ENCODE assay signal across 14 mouse cellular contexts in the genomic region with DNA sequence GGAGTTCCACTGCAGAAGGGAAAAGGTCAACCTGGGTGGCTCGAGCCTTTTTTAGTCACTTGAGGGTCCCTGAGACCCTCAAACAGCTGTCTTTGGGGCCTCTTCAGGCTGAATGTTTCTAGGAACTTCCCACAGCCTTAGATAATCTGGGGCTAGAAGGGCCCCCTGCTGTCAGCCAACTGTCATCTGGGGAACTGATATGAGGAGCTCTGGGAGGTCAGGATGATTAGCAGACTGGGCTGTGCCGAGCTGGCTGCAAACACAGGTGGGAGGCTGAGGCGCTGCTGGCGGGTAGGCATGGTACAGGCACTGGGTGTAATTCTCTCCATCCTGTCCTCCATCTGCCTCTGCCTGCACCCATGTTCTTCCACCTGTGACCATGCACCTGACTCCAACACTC. TPM values are rescaled to one million over a fixed set of nuclear protein-coding genes. Genes with fewer than 3 reads are reported as not detected.
DNase-seq lines count a peak whose midpoint lies in the region; ATAC-seq and TF ChIP-seq lines count a peak whose summit lies in the region.
"Had no signal": no experiment of that assay in that cellular context is flagged by ENCODE, and none has a peak within 500 bp of the region (broad histone marks: within the 10 kb centered on the region; RNA-seq: fewer than 3 reads in every experiment).

No protein-coding gene starts in this region.

- TF ChIP-seq POLR2A in cerebellum, adult 2 months (IDR thresholded peaks at IDR 0.05; ENCODE audit: borderline replicate concordance, insufficient read depth, low read length), result no peak

- H3K4me1 ChIP-seq in heart, embryonic 12.5 days (replicated peaks), result peaks cover 8% of the 10 kb centered on the region
- peaks cover 64% of the 10 kb centered on the region for H3K4me1 ChIP-seq in G1E (ENCODE audit: insufficient read depth, low read depth, low read length)
- peaks cover 36% of the 10 kb centered on the region for H3K4me1 ChIP-seq in cerebellum, adult 2 months (ENCODE audit: control insufficient read depth, insufficient read depth, low read length)
- peaks cover 82% of the 10 kb centered on the region for H3K4me1 ChIP-seq in liver, embryonic 12.5 days
- H3K4me1 ChIP-seq: neural tube, embryonic 13.5 days had no signal

- H3K9me3 ChIP-seq in heart, embryonic 12.5 days (replicated peaks), result no peaks in the 10 kb centered on the region
- no peaks in the 10 kb centered on the region for H3K9me3 ChIP-seq in G1E (replicated peaks)
- no peaks in the 10 kb centered on the region for H3K9me3 ChIP-seq in liver, embryonic 12.5 days (replicated peaks)
- H3K9me3 ChIP-seq: megakaryocyte, embryonic 14.5 days; neural tube, embryonic 13.5 days had no signal

- peak overlapping the region; percentile 29; the same call in 1 of the 2 replicates for H3K4me2 ChIP-seq in heart, embryonic 12.5 days
- H3K4me2 ChIP-seq in liver, embryonic 12.5 days, result peak overlapping the region; percentile 82
- H3K4me2 ChIP-seq: neural tube, embryonic 13.5 days had no signal

- peak; percentile 65 for ATAC-seq in heart, embryonic 12.5 days (ENCODE audit: insufficient number of reproducible peaks, low FRiP score)
- ATAC-seq in G1E (ENCODE audit: extremely low read depth, insufficient number of reproducible peaks, low FRiP score, poor library complexity, severe bottlenecking), result peak; percentile 87
- ATAC-seq in liver, embryonic 12.5 days, result peak; percentile 97
- ATAC-seq: activated CD4-positive, CD25-positive, alpha-beta regulatory T cell, adult 4 months had no signal

- no peak overlapping the region for H3K27ac ChIP-seq in heart, embryonic 12.5 days (ENCODE audit: poor library complexity, severe bottlenecking)
- H3K27ac ChIP-seq in cerebellum, adult 2 months (ENCODE audit: insufficient read depth, low read length), result no peak overlapping the region
- H3K27ac ChIP-seq in liver, embryonic 12.5 days, result peak overlapping the region; percentile 93
- H3K27ac ChIP-seq: neural tube, embryonic 13.5 days had no signal

- H3K36me3 ChIP-seq in heart, embryonic 12.5 days, result peaks cover 94% of the 10 kb centered on the region
- H3K36me3 ChIP-seq in G1E (replicated peaks), result peaks cover 95% of the 10 kb centered on the region
- peaks cover 98% of the 10 kb centered on the region for H3K36me3 ChIP-seq in liver, embryonic 12.5 days

- H3K9ac ChIP-seq in heart, embryonic 12.5 days, result no peak overlapping the region
- H3K9ac ChIP-seq in liver, embryonic 12.5 days, result peak overlapping the region; percentile 78
- H3K9ac ChIP-seq: neural tube, embryonic 13.5 days had no signal

- intact Hi-C loops in heart, postnatal 36 days (cut with DNase I), result no loop called here

- H3K4me3 ChIP-seq in heart, embryonic 12.5 days, result no peak overlapping the region
- H3K4me3 ChIP-seq in G1E (ENCODE audit: low read depth, low read length), result peak overlapping the region; percentile 55; the same call in 1 of the 2 replicates
- H3K4me3 ChIP-seq in cerebellum, adult 2 months (replicated peaks; ENCODE audit: insufficient read depth, low read depth, low read length), result no peak overlapping the region
- peak overlapping the region; percentile 63 for H3K4me3 ChIP-seq in liver, embryonic 12.5 days
- H3K4me3 ChIP-seq: megakaryocyte, embryonic 14.5 days; neural tube, embryonic 13.5 days had no signal

- TF ChIP-seq CTCF in G1E (IDR thresholded peaks at IDR 0.05; ENCODE audit: low read depth, low read length), result no peak
- TF ChIP-seq CTCF in cerebellum, adult 2 months (IDR thresholded peaks at IDR 0.05; ENCODE audit: borderline replicate concordance, insufficient read depth, low read depth, low read length), result no peak

- 16% methylated on average over 4 of the region's 4 CpGs for WGBS in heart, embryonic 12.5 days
- 36% methylated on average over 4 of the region's 4 CpGs for WGBS in cerebellum, adult 2 months
- WGBS in liver, embryonic 12.5 days (ENCODE audit: insufficient replicate concordance), result 26% methylated on average over 4 of the region's 4 CpGs

- no peak for DNase-seq in heart, postnatal 36 days
- peak; percentile 89 for DNase-seq in G1E (ENCODE audit: low spot score)
- peak; percentile 71 to 80 for DNase-seq in cerebellum, adult 2 months
- no peak for DNase-seq in right cerebral cortex, adult 18-20 months
- DNase-seq in Muller cell, postnatal 12 days (ENCODE audit: inconsistent ontology term), result no peak
- no peak for DNase-seq in heart, adult 11 months
- DNase-seq: gastrocnemius, postnatal 25 days had no signal

- H3K27me3 ChIP-seq in heart, embryonic 12.5 days (replicated peaks), result no peaks in the 10 kb centered on the region
- no peaks in the 10 kb centered on the region for H3K27me3 ChIP-seq in G1E (ENCODE audit: insufficient read depth, low read length)
- H3K27me3 ChIP-seq in cerebellum, adult 2 months (ENCODE audit: control insufficient read depth, insufficient read depth, low read length), result no peaks in the 10 kb centered on the region
- H3K27me3 ChIP-seq in liver, embryonic 12.5 days (replicated peaks), result no peaks in the 10 kb centered on the region
- H3K27me3 ChIP-seq: megakaryocyte, embryonic 14.5 days; neural tube, embryonic 13.5 days had no signal

RNA-seq across cellular contexts. Expression of a gene that starts 18.7 kb away (rescaled TPM):
- 0.93 and 1.1 TPM in 2 replicates for polyA plus RNA-seq in heart, embryonic 12.5 days (2016; fragmentation: Nextera tagmentation; extraction: Ambion mirVana)
- under 1 TPM; 0.16 to 0.31 TPM for total RNA-seq in heart, postnatal 36 days (2021)
- 2.3 and 2.4 TPM in 2 replicates for total RNA-seq in G1E (2014; fragmentation: Nextera tagmentation)
- total RNA-seq in G1E (2017), result 0.71 and 1.6 TPM in 2 replicates
- 0.23 and 0.33 TPM in 2 replicates for polyA plus RNA-seq in G1E (2012)
- polyA plus RNA-seq in cerebellum, adult 2 months (2012; rRNA removed), result 3.7 and 4.2 TPM in 2 replicates
- polyA plus RNA-seq in liver, embryonic 12.5 days (2016; fragmentation: Nextera tagmentation; extraction: Ambion mirVana), result 1.3 and 1.6 TPM in 2 replicates

RNA-seq across cellular contexts. Expression of a gene that starts 18.8 kb away (rescaled TPM):
- 137 and 142 TPM in 2 replicates for polyA plus RNA-seq in heart, embryonic 12.5 days (2016; fragmentation: Nextera tagmentation; extraction: Ambion mirVana)
- 10 to 100 TPM; 59.7 to 61.4 TPM for total RNA-seq in heart, postnatal 36 days (2021)
- 189 and 215 TPM in 2 replicates for total RNA-seq in G1E (2014; fragmentation: Nextera tagmentation)
- 52.9 and 58.0 TPM in 2 replicates for total RNA-seq in G1E (2017)
- 42.6 and 51.8 TPM in 2 replicates for polyA plus RNA-seq in G1E (2012)
- 316 and 328 TPM in 2 replicates for polyA plus RNA-seq in cerebellum, adult 2 months (2012; rRNA removed)
- 100 and 104 TPM in 2 replicates for polyA plus RNA-seq in liver, embryonic 12.5 days (2016; fragmentation: Nextera tagmentation; extraction: Ambion mirVana)

RNA-seq across cellular contexts. Expression of a gene that starts 32.8 kb away (rescaled TPM):
- polyA plus RNA-seq in heart, embryonic 12.5 days (2016; fragmentation: Nextera tagmentation; extraction: Ambion mirVana), result 10.7 and 13.0 TPM in 2 replicates
- total RNA-seq in heart, postnatal 36 days (2021), result 1 to 10 TPM; 7.1 to 7.9 TPM
- 11.6 and 12.3 TPM in 2 replicates for total RNA-seq in G1E (2014; fragmentation: Nextera tagmentation)
- 49.2 and 54.7 TPM in 2 replicates for total RNA-seq in G1E (2017)
- polyA plus RNA-seq in G1E (2012), result 17.3 and 19.9 TPM in 2 replicates
- polyA plus RNA-seq in cerebellum, adult 2 months (2012; rRNA removed), result 20.7 and 21.2 TPM in 2 replicates
- 20.7 and 21.4 TPM in 2 replicates for polyA plus RNA-seq in liver, embryonic 12.5 days (2016; fragmentation: Nextera tagmentation; extraction: Ambion mirVana)

RNA-seq across cellular contexts. Expression of a gene that starts 43.9 kb away (rescaled TPM):
- 0.36 and 0.42 TPM in 2 replicates for polyA plus RNA-seq in heart, embryonic 12.5 days (2016; fragmentation: Nextera tagmentation; extraction: Ambion mirVana)
- total RNA-seq in heart, postnatal 36 days (2021), result not detected
- 2.2 TPM in 1 of 2 replicates, not detected in the other for total RNA-seq in G1E (2014; fragmentation: Nextera tagmentation)
- total RNA-seq in G1E (2017), result 0.06 and 0.11 TPM in 2 replicates
- not detected in 2 replicates for polyA plus RNA-seq in G1E (2012)
- 0.14 and 0.21 TPM in 2 replicates for polyA plus RNA-seq in cerebellum, adult 2 months (2012; rRNA removed)
- polyA plus RNA-seq in liver, embryonic 12.5 days (2016; fragmentation: Nextera tagmentation; extraction: Ambion mirVana), result 0.07 and 0.23 TPM in 2 replicates
- total RNA-seq: gastrocnemius, postnatal 25 days had no signal
- polyA plus RNA-seq: activated CD4-positive, CD25-positive, alpha-beta regulatory T cell, adult 4 months had no signal

RNA-seq across cellular contexts. Expression of a gene that starts 48.6 kb away (rescaled TPM):
- not detected in 2 replicates for polyA plus RNA-seq in heart, embryonic 12.5 days (2016; fragmentation: Nextera tagmentation; extraction: Ambion mirVana)
- total RNA-seq in heart, postnatal 36 days (2021), result not detected
- 0.60 TPM in 1 of 2 replicates, not detected in the other for total RNA-seq in G1E (2014; fragmentation: Nextera tagmentation)
- 0.11 TPM in 1 of 2 replicates, not detected in the other for total RNA-seq in G1E (2017)
- polyA plus RNA-seq in G1E (2012), result 0.05 and 0.06 TPM in 2 replicates
- polyA plus RNA-seq in cerebellum, adult 2 months (2012; rRNA removed), result not detected in 2 replicates
- not detected in 2 replicates for polyA plus RNA-seq in liver, embryonic 12.5 days (2016; fragmentation: Nextera tagmentation; extraction: Ambion mirVana)
- total RNA-seq: gastrocnemius, postnatal 25 days; left cerebral cortex, postnatal 14 days had no signal
- polyA plus RNA-seq: activated CD4-positive, CD25-positive, alpha-beta regulatory T cell, adult 4 months; embryonic facial prominence, embryonic 11.5 days; neural tube, embryonic 13.5 days had no signal

Comparison
In these comparisons a context has a peak if more than half of its experiments do, and no peak if none do; other contexts are left out.
1. H3K4me3 ChIP-seq: peak in G1E (single experiment) and liver, embryonic 12.5 days (single experiment); none in heart, embryonic 12.5 days (single experiment) and cerebellum, adult 2 months (single experiment).
2. DNase-seq: peak in G1E (single experiment) and cerebellum, adult 2 months (2 of 2); none in heart, postnatal 36 days (0 of 2), right cerebral cortex, adult 18-20 months (single experiment), Muller cell, postnatal 12 days (single experiment) and heart, adult 11 months (single experiment).
3. Peak in every context shown above with its lines, with median percentiles within 50 percentile points of each other: ATAC-seq.